Mouse (Mus musculus) cerebellum, adult 2 months (tissue): ENCODE measurements around the gene Trank1.

Source experiments
- CTCF ChIP-seq: fragments of 200-500 bp; IDR thresholded peaks from 2 replicates; pipeline ENCODE4 v1.5.1; 2011; ENCODE audit warnings: low read depth, mild to moderate bottlenecking, control low read depth, low read length, moderate library complexity, borderline replicate concordance; ENCODE audit not compliant: insufficient read depth
- POLR2A ChIP-seq: fragments of 200-500 bp; IDR thresholded peaks from 2 replicates; pipeline ENCODE4 v1.6.1; 2011; ENCODE audit warnings: low read length, control low read depth, borderline replicate concordance; ENCODE audit not compliant: insufficient read depth

- TF ChIP-seq POLR2A, result no peak
- TF ChIP-seq CTCF, result no peak
These were observed 16.6 kb upstream of the Trank1 start for GRCm38 (mm10) chr9:111294911-111295310.
